Mouse (Mus musculus) urinary bladder, postnatal 25 days (tissue): Measurements from ENCODE around the gene Alas2.

ENCODE experiments used
- DNase-seq: peaks from one replicate; pipeline ENCODE4 v3.0.0; 2022; ENCODE audit warnings: low spot score

The Alas2 gene

DNA sequence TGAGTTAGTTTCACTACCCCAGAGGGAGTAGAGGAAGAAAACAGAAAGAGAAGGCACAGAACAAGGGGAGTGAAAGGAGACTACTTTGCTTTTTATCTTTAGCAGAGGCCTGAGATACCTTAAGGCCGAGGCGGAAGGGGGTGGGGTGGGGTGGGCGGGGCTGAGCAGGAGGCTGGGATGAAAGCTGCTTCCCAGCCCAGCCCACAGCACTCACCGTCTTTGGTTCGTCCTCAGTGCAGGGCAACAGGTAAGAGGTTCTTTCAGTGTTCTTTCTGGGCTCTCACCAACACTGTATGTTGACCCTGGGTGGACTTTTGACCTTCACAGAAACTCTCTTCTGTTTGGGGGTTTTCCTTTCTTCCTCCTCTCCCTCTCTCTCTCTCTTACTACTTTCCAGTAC is at the start of gene Alas2:
TSS of gene Alas2 (plus strand) at position 137 of the 400 bp plus-strand sequence.
- no peak for DNase-seq

DNA sequence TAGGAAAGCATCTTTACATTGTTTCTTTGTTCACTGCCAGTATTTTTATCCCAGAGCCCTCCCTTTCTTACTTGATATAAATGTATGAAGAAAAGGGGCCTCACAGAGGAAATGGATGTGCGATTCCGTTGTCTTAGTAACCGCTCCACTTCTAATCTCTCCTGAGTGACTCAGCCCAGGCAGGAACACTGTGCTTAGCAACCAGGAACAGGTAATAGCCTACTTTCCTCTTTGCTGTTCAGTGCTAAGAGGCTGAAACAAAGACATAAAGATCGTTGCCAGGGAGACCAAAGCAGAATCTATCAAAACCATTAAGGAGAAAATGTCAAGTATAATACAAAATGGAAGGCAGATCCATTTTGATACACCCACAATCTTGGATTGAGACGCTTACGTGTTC is 38.5 kb upstream of the Alas2 start:
- DNase-seq = no peak

DNA sequence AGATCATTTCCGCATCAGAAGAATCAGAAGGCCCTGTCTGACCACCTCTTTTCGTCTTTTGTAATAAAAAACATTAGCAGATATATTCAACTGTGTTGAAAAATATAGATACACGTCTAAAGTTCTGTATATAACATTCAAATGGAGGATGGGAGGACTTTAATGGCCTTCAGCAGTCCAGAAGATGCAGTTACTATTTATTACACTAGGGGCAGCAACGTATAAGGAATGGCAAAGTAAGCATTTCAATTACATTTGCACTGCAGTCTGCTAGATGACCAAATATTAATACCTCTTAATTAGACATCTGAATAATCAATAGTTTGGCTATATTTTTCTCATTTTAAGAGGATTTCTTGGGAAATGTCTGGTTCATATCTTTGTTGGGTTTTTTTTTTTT is 36.5 kb upstream of the Alas2 start:
- no peak for DNase-seq

DNA sequence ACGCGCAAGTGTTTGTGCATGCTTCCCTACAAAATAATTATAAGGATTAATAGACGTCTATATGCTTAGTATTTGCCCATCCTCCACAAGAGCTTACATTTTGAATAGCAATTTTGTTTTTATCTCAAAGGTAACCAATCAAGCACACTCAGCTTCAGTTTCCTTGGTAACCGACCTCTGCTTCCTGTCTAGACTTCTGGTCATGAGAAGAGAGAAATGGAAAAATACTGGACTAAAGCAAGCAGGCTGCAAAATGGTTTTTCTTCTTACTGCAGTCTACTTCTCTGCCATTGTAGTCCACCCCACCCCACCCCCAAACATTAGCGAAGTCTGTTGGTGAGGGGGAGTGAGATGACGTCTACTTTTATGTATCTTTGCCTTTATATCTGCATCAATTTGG is 35.9 kb upstream of the Alas2 start:
- no peak for DNase-seq

DNA sequence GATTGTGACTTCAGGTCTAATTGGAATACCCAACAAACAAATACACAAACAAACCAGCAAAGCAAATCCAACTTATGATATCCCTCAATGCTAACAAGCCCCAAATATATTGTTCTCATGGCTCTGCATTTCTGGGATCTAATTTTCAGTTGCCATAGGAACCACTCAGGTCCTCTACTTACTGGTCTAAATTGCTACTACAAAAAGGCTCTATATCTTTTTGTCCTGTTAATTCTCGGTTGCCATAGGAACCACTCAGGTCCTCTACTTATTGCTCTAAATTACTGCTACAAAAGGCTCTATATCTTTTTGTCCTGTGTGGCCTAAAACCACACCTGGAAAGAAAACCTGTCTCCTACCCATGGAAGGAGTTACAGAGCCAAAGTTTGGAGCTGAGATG is 33.0 kb upstream of the Alas2 start:
- DNase-seq = no peak

DNA sequence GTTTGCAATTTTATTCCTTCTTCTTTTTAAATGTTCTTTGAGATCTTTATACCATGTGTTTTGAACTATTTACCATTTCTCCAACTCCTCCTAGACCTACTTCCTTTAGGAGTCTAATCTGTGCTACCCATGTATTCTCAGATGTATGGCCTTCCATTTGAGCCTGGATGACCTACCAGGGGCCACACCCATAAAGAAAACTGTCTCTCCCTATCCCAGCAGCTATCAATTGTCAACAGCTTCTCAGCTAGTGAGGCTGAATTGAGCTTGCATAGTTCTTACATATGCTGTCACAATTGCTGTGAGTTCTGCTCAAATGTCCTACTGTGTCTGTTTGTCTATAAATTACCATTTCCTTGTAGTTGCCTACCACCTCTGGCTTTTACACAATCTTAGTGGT is 31.2 kb upstream of the Alas2 start:
- DNase-seq = no peak

DNA sequence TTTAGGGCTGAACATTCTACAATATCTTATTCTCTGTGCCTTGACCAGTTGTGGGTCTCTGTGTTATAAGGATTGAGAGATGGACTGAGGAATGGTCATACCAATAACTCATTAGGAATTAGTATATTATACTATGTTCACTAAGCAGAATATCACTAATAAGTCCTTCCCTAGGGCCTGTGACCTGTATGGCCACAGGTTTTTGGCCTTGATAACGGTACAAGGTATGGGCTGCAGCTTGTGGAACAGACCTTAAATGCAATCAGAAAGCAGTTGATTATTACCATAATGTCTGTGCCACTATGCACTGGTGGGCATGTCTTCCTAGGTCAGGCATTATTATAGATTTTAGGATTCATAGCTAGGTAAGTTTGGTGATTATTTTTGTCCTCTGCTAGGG is 30.7 kb upstream of the Alas2 start:
- DNase-seq = no peak

DNA sequence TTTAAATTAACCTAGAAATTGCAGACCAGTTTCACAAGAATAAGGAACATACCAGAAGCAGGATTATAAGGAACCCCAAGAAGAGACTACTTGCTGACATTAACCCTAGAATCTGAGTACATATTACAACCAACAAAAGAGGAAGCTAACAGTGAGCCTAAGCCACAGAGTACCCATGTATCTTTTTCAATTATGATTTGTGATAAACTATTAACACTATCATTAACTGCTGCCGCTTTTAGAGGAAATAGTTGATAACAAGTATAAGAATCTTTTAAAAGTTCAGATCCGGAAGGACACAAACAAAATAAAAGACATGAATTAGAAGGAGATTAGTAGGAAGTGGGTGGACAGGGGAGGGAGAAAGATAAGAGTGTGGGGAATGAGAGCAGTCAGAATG is 7.1 kb upstream of the Alas2 start:
- no peak for DNase-seq

DNA sequence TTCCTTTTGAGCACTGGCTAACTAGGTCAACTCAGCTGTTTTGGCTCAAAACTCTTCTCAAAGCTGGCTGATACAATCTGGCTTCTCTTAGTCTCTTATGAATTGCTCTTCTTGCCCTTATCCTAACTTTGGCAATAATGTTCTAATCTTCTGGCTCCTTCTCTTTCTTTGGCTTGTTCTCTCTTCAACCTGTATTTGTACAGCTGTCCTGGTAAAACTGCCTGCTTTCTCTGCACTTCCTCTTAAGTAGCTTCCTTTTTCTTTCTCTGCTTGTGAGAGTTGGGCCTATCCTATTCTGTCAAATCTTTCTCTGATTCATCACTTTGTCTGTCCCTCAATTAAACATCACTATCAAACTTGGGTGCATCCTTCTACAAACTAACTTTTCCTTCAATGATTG is 5.5 kb upstream of the Alas2 start:
- DNase-seq = no peak

DNA sequence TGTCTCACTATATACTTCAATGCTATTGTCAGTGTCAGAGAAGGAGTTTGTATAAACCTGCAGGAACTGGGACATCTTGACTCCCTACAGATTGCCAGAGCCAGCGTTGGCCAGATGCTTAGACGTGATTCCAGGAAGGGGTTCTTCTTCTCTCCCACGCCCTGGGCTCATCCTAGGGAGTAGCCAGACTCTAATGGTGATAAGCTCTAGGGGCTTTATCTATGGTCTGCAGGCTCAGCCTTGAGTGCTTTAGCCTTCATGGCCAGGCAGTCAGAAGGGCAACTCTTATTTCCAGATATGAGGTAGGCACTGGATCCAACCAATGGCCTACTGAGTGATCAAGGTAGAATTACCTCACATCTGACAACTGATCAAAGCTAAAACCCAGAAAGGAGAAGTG is 2.5 kb downstream of the Alas2 start:
- no peak for DNase-seq

DNA sequence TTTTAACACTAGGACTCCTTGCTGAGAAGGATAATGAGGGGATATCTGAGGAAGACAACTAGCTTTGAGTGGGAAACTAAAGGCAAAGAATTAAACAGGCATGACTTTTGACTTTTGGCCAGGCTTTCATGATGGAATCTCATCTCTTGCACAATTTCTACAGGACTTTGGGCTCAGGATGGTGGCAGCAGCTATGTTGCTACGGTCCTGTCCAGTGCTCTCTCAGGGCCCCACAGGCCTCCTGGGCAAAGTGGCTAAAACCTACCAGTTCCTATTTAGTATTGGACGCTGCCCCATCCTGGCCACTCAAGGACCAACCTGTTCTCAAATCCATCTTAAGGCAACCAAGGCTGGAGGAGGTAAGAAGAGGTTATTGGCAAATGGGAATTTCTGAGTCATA is 4.8 kb downstream of the Alas2 start:
- DNase-seq = no peak

DNA sequence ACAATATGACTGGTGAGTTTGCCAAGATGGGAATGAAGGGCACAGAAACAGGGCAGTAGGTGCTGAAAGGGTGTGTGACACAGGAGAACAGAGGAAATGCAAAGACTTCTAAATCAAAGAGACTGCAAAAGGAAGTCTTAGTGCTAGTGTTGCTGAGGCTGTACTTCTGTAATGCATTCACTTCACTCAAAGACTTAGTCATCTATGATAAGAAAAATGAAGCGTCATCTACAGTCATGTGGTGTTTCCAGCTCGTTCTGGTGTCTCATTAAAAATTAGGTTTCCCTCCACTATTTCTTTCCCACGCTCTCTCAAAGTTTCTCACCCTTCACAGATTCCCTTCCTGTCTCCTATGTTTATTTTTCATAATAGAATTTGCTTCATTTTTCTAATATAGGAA is 6.9 kb downstream of the Alas2 start:
- no peak for DNase-seq

DNA sequence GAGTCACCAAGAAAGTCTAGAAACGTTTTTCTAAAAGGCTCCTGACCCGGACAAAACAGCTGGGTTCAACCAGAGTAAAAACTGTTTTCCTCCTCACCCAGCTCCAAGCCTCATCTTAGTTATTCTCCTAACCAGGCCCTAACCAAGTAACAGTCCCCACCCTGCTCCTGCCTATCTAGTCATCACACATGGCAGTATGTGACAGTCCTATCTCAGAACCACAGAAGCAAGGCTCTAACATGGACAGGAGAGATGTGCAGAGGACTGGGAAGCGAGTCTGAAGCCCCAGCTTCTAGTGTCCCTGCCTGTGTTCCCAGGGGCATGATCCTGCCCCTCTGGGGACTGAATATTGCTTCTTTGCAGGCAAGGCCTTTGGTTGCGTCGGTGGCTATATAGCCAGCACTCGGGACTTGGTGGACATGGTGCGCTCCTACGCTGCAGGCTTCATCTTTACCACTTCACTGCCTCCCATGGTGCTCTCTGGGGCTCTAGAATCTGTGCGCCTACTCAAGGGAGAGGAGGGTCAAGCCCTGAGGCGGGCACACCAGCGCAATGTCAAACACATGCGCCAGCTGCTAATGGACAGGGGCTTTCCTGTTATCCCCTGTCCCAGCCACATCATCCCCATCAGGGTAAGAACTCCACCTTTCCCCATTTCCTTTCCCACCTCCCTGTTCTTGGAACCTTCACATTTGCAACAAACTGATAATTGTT is 17.6 kb downstream of the Alas2 start:
- DNase-seq = no peak

DNA sequence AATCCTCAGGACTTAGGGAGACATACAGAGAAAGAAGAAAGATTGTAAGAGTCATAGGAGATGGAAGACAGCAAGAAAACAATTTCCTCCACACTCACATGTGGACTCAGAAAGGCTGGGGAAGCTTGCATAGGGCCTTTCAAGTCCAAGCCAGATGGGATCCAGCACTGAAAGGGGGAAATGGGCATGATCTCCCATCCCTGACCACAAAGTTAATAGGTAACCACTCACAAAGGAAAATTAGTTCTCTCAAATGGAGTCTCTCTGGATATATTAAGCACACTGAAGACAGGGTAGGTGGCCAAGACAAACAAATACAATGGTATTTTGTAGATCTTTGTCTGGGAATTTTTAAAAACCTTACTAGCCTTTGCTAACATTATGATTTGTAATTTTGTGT is 34.7 kb downstream of the Alas2 start:
- DNase-seq = no peak

DNA sequence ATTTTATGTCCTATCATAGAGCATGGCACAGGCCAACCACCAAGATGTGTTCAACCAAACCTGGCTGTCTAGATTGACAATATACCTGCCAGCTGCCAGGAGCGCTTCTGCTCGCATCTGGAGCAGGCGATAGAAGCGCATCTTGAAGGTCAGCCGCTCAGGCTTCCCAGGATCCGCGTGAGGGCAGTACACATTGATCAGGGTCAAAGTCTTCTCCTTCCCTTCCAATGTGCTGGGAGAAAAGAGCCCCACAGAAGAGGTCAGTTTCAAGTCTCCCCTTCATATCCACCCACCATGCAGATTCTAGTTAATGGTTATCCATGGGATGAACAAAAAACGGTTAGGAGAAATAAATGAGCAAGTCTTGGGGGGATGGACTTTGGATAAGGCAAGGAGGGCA is 37.9 kb downstream of the Alas2 start:
- no peak for DNase-seq

DNA sequence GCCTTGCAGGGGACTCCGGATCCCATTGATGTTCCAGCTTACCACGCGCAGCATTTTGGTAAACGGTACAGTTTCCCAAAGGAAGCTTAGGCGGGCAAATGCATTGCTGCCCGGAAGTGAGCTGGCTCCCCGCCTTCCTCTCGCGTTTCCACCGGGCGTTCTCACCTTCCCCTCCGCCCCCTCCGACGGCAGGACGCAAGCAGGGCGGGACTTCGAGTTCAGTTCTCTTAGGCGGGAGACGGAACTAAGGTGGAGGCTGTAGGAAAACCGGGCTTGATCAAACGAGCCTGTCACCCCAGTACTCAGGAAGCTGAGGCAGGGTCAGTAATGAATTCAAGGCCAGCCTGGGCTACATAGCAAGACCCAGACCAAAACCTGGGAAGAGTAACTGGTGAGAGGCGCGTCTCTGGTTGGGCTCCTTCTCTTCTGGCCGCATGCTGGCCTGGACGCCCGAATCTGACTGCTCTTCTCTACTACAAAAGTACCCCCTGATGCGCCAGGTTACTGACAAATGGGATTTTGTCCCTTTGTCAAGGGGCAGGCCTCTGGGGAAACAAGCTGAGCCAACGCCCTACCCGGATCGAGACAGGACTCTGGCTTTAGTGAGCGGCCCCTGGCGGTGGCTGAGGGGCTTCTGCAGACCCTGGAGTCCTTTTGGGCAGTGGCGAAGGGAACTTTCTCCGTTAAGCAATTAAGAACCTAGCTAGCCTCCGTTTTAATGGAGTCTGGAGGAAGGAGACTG is 41.0 kb downstream of the Alas2 start, which contains the start of gene Pfkfb1:
TSS of gene Pfkfb1 (plus strand) at position 207 of the 742 bp plus-strand sequence.
- peak; percentile 64 for DNase-seq

DNA sequence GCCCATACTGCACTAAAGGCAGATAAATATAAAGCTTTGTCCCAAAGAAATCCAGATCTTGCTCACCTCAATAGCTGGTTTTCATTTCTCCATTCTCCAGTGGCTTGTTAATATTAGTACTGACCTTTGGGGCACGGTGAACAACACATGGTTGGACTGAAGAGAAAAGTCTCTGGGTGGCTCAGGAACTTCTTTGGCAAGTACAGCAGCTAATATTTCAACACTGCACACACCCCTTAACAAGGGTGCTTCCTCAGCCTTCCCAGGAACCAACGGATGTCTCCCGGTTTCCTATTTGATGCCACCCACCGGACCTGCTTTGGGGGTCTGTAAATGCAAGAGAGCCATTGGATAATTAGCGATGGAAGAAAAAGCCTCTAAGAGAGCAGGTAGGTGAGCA is 42.5 kb downstream of the Alas2 start, which contains the start of gene Apex2:
TSS of gene Apex2 (minus strand) at position 173 of the 400 bp plus-strand sequence.
- no peak for DNase-seq

DNA sequence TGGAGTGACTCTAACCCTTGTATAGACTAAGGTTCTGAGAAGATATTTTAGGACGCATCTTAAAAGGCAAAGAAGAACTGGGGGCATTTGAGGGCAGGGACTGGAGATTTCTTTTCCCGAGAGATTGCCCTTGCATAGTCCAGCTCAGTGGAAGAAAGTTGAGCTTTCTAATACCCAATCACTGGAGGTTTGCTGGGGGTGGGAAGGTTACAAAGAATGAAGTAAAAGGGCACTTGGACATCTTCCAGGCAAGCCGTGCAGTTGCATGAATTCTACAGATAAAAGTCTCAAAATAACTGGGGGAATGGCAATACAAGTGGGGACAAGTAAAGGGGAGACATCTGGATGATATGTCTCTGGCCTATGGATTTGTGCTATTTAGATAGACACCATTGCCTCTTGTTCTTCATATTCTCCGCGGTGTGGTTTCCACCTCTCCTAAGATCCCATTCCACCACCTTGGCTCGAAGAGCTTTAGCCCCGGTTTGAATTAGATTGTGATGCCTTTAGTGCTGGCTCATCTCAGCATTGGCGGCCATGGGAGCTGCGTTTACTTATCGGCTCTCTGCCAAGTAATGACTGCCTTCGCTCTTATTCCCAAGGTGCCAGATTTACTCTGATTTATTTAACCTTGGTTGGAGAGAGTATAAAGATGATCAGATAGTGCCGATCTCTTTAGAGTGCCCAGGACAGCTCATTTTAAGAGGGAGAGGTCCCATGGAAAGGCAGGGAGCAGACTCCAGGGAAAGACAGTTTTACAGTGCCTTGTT is 46.3 kb downstream of the Alas2 start:
- no peak for DNase-seq

DNA sequence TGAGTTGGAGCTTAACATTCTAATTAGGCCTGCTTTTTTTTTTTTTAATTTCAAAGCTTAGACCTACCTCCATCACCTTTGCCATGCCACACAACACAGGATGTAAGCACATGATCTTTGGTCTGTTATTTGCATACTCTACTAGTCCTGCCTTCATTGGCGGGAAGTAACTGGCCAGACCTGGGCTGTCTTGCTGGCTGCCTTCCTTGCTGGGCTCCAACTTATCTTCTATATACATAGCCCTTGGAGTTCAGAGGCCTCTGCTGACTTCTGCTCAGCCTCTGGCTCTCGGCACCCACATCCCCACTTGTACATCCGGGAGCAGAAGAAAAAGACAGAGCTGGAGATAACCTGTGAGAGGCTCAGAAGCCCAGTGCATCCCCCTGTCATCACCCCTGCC is 47.0 kb downstream of the Alas2 start:
- no peak for DNase-seq

DNA sequence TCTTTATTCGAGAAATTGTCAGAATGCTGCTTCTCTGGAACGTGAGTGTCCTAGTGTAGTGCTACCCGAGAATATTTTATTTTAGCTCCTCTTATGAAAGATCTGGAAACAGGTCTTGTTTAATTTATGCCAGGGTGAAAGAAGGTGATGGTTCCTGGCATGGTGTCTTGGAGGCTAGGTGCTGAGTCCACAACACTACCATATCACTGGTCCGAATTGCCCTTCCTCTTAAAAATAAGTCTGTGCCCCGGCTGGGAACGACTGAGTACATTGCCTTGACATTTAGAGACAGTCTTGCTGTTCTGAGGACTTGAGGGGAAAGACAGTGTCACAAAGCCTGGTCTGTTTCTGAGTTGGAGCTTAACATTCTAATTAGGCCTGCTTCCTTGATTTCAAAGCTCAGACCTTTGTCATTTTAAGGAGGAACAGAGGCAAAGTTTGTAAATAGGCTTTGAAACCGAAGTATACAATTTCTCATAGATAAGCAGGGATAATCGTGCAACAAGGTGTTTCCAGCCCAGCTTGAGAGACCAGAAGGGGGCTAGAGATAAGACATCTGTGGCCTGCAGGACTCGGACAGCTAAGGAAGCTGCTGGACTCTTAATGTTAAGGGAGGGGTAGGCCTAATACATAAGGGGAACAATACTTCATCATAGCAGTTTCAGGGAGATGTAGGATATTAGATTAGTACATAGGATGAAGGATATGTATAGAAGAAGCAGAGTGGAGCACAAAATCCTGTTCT is 48.0 kb downstream of the Alas2 start:
- no peak for DNase-seq

DNA sequence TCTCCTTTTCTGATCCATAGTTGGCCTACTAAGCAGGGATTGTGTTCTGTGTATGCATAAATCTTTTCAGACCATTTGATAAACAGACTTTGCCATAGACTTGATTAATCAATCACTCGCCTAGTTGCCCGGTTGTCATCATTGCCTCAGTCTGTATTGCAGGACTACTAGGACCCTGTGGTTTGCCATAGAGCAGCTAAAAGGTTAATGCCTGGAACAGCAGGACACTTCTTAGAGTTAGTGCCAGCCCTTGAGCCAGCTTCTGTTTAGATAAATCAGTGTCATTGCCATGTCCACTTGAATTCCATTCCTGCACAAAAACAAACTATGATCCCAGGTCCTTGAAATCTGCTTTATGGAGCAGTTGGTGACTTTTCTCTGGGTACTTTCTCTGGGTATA is 51.7 kb downstream of the Alas2 start:
- DNase-seq = no peak
